Mouse (Mus musculus) forebrain, postnatal 0 days (tissue): ENCODE measurements around the gene Frmd4b. TPM values are rescaled to one million over a fixed set of nuclear protein-coding genes. Genes with fewer than 3 reads are reported as not detected.

Source experiments
- ATAC-seq: fragments of 200-750 bp; cut with Nextera tagmentation; 2 replicates; pipeline ENCODE4 v1.8.0; 2017; ENCODE audit warnings: mild to moderate bottlenecking, moderate library complexity
- DNase-seq: peaks from one replicate; pipeline ENCODE4 v3.0.0-alpha.2; 2015
- H3K27ac ChIP-seq: fragments of 300-500 bp; sonication (generic); 2 replicates; pipeline ENCODE4 v1.5.1; 2014; ENCODE audit warnings: low read depth, mild to moderate bottlenecking, antibody characterized with exemption, low read length, moderate library complexity, mixed read lengths
- H3K27me3 ChIP-seq: fragments of 300-500 bp; sonication (generic); 2 replicates; pipeline ENCODE4 v1.6.1; 2014; ENCODE audit warnings: mild to moderate bottlenecking, low read length, mixed read lengths; ENCODE audit not compliant: insufficient read depth
- H3K36me3 ChIP-seq: fragments of 300-500 bp; sonication (generic); 2 replicates; pipeline ENCODE4 v1.6.1; 2014; ENCODE audit warnings: mild to moderate bottlenecking, moderate library complexity; ENCODE audit not compliant: insufficient read depth
- H3K4me1 ChIP-seq: fragments of 300-500 bp; sonication (generic); 2 replicates; pipeline ENCODE4 v1.6.1; 2014; ENCODE audit warnings: antibody characterized with exemption; ENCODE audit not compliant: insufficient read depth
- H3K4me2 ChIP-seq: fragments of 300-500 bp; sonication (generic); 2 replicates; pipeline ENCODE4 v1.6.1; 2014; ENCODE audit warnings: low read depth, mild to moderate bottlenecking, moderate library complexity
- H3K4me3 ChIP-seq: fragments of 300-500 bp; sonication (generic); 2 replicates; pipeline ENCODE4 v1.5.1; 2014; ENCODE audit warnings: low read depth, low read length, mixed read lengths
- H3K9ac ChIP-seq: fragments of 300-500 bp; sonication (generic); 2 replicates; pipeline ENCODE4 v1.6.1; 2014; ENCODE audit warnings: mild to moderate bottlenecking
- H3K9me3 ChIP-seq: fragments of 300-500 bp; sonication (generic); 2 replicates; pipeline ENCODE4 v1.6.1; 2016; ENCODE audit warnings: low read length
- CTCF ChIP-seq: sonication (generic); IDR thresholded peaks from 2 replicates; pipeline ENCODE4 v1.5.1; 2016; ENCODE audit warnings: antibody characterized with exemption, control low read depth, low read depth
- WGBS: fragments of 180-500 bp; shearing (Covaris S2); extraction: QIAGEN DNeasy Blood & Tissue Kit; methylation state at CpG from one replicate; pipeline ENCODE4 v1.1.7; 2014; 5-methylcytosine and 5-hydroxymethylcytosine counted together
- polyA plus RNA-seq: library from polyadenylated mRNA; unstranded; fragments of >200 nt; fragmentation: Nextera tagmentation; extraction: Ambion mirVana; gene quantifications from 2 replicates; pipeline ENCODE4 v1.2.1, GENCODE M21; 2015
- total RNA-seq: library from RNA; depleted of rRNA; stranded (reverse); fragments of >200 nt; gene quantifications from 2 replicates; pipeline ENCODE4 v1.2.3, GENCODE M21; 2014

The Frmd4b gene
- total and polyA plus RNA-seq, 2 experiments from 2014 or later, result 17.0 to 43.7 TPM

GRCm38 (mm10) chr6:97291159-97291908 is 326.0 kb downstream of the Frmd4b start:
- H3K4me1 ChIP-seq, result peaks cover 8% of the 10 kb centered on the region; the same call in 1 of the 2 replicates
- H3K27ac ChIP-seq, result no peak overlapping the region
- 28% methylated on average over 21 of the region's 21 CpGs for WGBS
- DNase-seq (no peak), ATAC-seq (no peak)
- H3K27me3 ChIP-seq, result no peaks in the 10 kb centered on the region
- TF ChIP-seq CTCF, result no peak
- H3K4me3 ChIP-seq, result no peak overlapping the region
- H3K9ac ChIP-seq, result no peak overlapping the region
- H3K9me3 ChIP-seq, result no peaks in the 10 kb centered on the region
- H3K36me3 ChIP-seq, result peaks cover 41% of the 10 kb centered on the region
- no peak overlapping the region for H3K4me2 ChIP-seq

- ATAC-seq, result no peak
Observed at GRCm38 (mm10) chr6:97290687-97291086, 326.7 kb downstream of the Frmd4b start.

DNA sequence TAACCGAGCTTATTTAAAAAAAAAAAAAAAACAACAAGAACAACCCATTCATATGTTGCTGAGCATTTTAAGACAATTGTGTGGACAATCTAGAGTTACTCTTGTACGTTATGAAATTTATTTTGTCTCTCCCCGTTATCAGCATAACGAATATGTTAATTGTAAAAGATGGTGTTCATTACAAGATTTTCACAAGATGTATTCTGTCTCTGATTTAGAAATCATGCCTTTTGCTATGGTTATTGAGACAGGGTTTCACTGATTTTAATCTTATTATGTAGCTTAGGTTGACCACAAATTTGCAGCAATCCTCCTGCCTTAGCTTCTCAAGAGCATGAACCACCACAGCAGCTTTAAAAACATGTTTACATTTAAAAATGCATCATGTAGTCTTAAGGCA is 327.5 kb downstream of the Frmd4b start:
- DNase-seq, result no peak

More at GRCm38 (mm10) chr6:97290687-97291086, 326.7 kb downstream of the Frmd4b start:
- Histone ChIP-seq H3K9ac (no peak overlapping the region), H3K27me3 (no peaks in the 10 kb centered on the region), H3K4me1 (peaks cover 8% of the 10 kb centered on the region; the same call in 1 of the 2 replicates), H3K9me3 (no peaks in the 10 kb centered on the region), H3K4me2 (no peak overlapping the region), H3K27ac (no peak overlapping the region), H3K4me3 (no peak overlapping the region), H3K36me3 (peaks cover 35% of the 10 kb centered on the region)
- TF ChIP-seq CTCF, result no peak
- no peak for DNase-seq
- WGBS, result 18% methylated on average over 3 of the region's 3 CpGs

DNA sequence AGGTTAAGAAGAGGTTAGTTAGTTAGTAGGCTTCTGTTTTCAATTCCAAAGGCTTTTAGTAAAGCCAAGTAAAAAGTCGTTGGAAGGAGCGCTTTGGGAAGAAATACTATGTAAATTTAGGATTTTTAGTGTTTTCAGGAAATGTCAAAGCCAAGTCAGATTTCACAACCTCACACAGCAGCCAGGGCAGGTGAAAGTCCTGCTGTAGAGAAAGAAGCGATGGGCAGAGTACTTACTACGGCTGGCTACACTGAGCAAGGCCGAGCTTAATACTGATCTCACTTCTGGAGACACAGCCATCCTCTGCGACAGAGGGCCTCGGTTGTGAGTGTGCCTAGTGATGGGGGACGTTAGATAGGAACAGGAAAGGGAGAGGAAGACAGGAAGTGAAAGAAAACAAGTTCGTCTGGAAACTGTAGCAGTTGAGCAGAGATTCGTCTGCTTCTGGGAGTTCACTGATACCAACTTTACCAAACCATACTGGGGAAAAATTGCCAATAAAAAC is 328.0 kb downstream of the Frmd4b start:
- Histone ChIP-seq H3K9me3 (no peaks in the 10 kb centered on the region), H3K27ac (no peak overlapping the region), H3K9ac (no peak overlapping the region), H3K4me2 (no peak overlapping the region), H3K4me1 (peaks cover 8% of the 10 kb centered on the region; the same call in 1 of the 2 replicates), H3K36me3 (peaks cover 22% of the 10 kb centered on the region), H3K4me3 (no peak overlapping the region), H3K27me3 (no peaks in the 10 kb centered on the region)
- DNase-seq, result no peak
- WGBS, result 76% methylated on average over 10 of the region's 10 CpGs
- ATAC-seq, result no peak
- TF ChIP-seq CTCF, result no peak

More for the DNA sequence above, 327.5 kb downstream of the Frmd4b start:
- no peaks in the 10 kb centered on the region for H3K9me3 ChIP-seq
- H3K4me1 ChIP-seq, result peaks cover 8% of the 10 kb centered on the region; the same call in 1 of the 2 replicates
- H3K4me3 ChIP-seq, result no peak overlapping the region
- H3K9ac ChIP-seq, result no peak overlapping the region
- no peaks in the 10 kb centered on the region for H3K27me3 ChIP-seq
- no peak for TF ChIP-seq CTCF
- no peak overlapping the region for H3K27ac ChIP-seq
- WGBS, result 87% methylated on average over 4 of the region's 4 CpGs
- no peak for ATAC-seq
- no peak overlapping the region for H3K4me2 ChIP-seq
- H3K36me3 ChIP-seq, result peaks cover 26% of the 10 kb centered on the region

DNA sequence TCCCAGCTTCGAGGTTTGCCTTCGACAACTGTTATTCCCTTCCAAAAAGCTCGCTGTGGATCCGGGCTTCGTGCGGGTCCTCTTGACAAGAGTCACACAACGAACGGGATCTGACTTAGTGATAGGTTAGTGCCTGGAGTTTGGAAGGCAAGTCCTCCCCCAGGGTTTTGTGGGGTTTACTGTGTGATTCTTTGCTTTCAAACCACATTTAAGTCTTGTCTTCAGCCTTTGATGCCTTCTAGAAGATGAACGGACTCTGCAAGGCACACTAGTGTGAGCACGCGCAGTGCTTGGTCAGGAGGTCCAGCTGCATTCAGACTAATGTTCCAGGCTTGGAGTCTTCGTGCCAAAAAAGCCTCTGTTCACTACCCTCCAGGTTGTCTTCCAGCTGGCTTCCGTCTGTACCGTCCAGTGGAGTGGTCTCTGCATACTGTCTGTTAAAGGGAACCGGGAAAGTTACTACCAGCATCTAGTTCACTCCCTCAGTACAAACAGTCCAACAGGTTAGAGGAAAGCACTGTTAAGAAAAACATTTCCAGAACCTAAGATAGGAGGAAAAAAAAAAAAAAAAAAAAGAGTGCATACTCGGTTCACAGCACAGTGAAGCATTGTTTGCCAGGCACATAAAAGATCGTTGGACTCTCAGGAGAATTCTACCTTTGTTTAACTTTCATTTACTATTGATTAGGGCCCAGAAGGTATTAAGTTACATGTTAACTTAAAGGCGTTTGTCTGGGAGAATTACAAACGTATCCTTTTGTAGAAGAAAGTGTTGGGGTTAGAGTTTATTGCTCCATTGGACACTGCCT is 329.1 kb downstream of the Frmd4b start:
- Histone ChIP-seq H3K36me3 (peaks cover 21% of the 10 kb centered on the region), H3K4me3 (no peak overlapping the region), H3K9me3 (no peaks in the 10 kb centered on the region), H3K4me2 (no peak overlapping the region), H3K27me3 (no peaks in the 10 kb centered on the region), H3K9ac (no peak overlapping the region), H3K4me1 (peaks cover 8% of the 10 kb centered on the region; the same call in 1 of the 2 replicates), H3K27ac (no peak overlapping the region)
- DNase-seq, result no peak
- no peak for TF ChIP-seq CTCF
- WGBS, result 77% methylated on average over 19 of the region's 19 CpGs
- no peak for ATAC-seq

DNA sequence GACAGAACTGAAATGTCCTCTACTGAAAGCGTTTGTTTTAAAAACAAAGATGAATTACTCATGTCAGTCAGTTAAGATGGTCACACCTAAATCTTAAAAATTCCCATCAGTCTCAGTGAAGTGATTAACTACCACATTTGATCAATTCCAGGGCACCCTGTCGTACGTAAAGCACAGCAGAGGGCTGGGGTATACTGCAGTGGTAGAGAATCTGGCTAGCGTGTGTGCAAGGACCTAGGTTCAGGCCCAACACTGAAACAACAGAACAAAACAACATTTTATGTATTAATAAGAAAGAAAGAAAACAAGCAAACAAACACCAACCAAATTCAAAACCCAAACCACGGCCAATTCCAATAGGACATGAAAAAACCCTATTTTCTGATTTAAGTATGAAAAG is 331.0 kb downstream of the Frmd4b start:
- H3K9me3 ChIP-seq, result no peaks in the 10 kb centered on the region
- WGBS, result 94% methylated on average over 5 of the region's 5 CpGs
- DNase-seq, result no peak
- H3K4me3 ChIP-seq, result no peak overlapping the region
- no peak for TF ChIP-seq CTCF
- no peaks in the 10 kb centered on the region for H3K27me3 ChIP-seq
- H3K4me2 ChIP-seq, result no peak overlapping the region
- ATAC-seq, result no peak
- no peak overlapping the region for H3K9ac ChIP-seq
- H3K27ac ChIP-seq, result no peak overlapping the region
- H3K4me1 ChIP-seq, result peaks cover 4% of the 10 kb centered on the region; the same call in 1 of the 2 replicates
- H3K36me3 ChIP-seq, result peaks cover 13% of the 10 kb centered on the region; the same call in 1 of the 2 replicates
